Mouse (Mus musculus): ENCODE measurements around the gene Serpinb3b. TPM values are rescaled to one million over a fixed set of nuclear protein-coding genes. Genes with fewer than 3 reads are reported as not detected.

Gene Serpinb3b
- polyA plus RNA-seq (2012; ENCODE audit: low replicate concordance): not detected in 2 replicates

GRCm38 (mm10) chr1:107278261-107278660 lies at the start of gene Serpinb3b, which contains the start of gene Serpinb3c:
Gene Serpinb3b (minus strand): TSS chr1:107278361.
Gene Serpinb3c (minus strand): TSS chr1:107278371.

Other genes starting within 250 kb of the Serpinb3b start
- gene Serpinb3a, start 226.1 kb downstream of the Serpinb3b start, polyA plus RNA-seq (2012; ENCODE audit: low replicate concordance): not detected in 2 replicates
- not detected in 2 replicates for gene Serpinb3d, start 194.9 kb downstream of the Serpinb3b start, polyA plus RNA-seq (2012; ENCODE audit: low replicate concordance)
- gene Serpinb3c, start within 50 bp of the Serpinb3b start, polyA plus RNA-seq (2012; ENCODE audit: low replicate concordance): not detected in 2 replicates
- not detected in 2 replicates for gene Serpinb11, start 82.8 kb upstream of the Serpinb3b start, polyA plus RNA-seq (2012; ENCODE audit: low replicate concordance)
- gene Serpinb7, start 121.3 kb upstream of the Serpinb3b start, polyA plus RNA-seq (2012; ENCODE audit: low replicate concordance): not detected in 2 replicates
- 0.08 and 0.23 TPM in 2 replicates for gene Serpinb2, start 233.1 kb upstream of the Serpinb3b start, polyA plus RNA-seq (2012; ENCODE audit: low replicate concordance)

All from leukemia stem cell, adult 10-12 weeks (primary cell).